Mouse (Mus musculus) cerebellum, adult 2 months (tissue): Measurements from ENCODE around the gene Ank3. TPM values are rescaled to one million over a fixed set of nuclear protein-coding genes. Genes with fewer than 3 reads are reported as not detected.

Experiments used
- DNase-seq, 2 experiments: peaks; one replicate each; pipeline ENCODE4 v3.0.0; 2021
- H3K27ac ChIP-seq: fragments of 200-500 bp; 2 replicates; pipeline ENCODE4 v1.5.1; 2012; ENCODE audit warnings: low read length, control low read depth, inconsistent platforms; ENCODE audit not compliant: insufficient read depth
- H3K27me3 ChIP-seq: fragments of 200-500 bp; 2 replicates; pipeline ENCODE4 v1.6.1; 2012; ENCODE audit warnings: inconsistent platforms, mild to moderate bottlenecking, low read length, moderate library complexity; ENCODE audit not compliant: control insufficient read depth, insufficient read depth
- H3K4me1 ChIP-seq: fragments of 200-500 bp; 2 replicates; pipeline ENCODE4 v1.6.1; 2011; ENCODE audit warnings: low read length; ENCODE audit not compliant: control insufficient read depth, insufficient read depth
- H3K4me3 ChIP-seq: fragments of 200-500 bp; replicated peaks from 2 replicates; pipeline ENCODE3; 2011; ENCODE audit warnings: mild to moderate bottlenecking, low read depth, low read length, control low read depth; ENCODE audit not compliant: insufficient read depth
- CTCF ChIP-seq: fragments of 200-500 bp; IDR thresholded peaks from 2 replicates; pipeline ENCODE4 v1.5.1; 2011; ENCODE audit warnings: low read depth, mild to moderate bottlenecking, control low read depth, low read length, moderate library complexity, borderline replicate concordance; ENCODE audit not compliant: insufficient read depth
- POLR2A ChIP-seq: fragments of 200-500 bp; IDR thresholded peaks from 2 replicates; pipeline ENCODE4 v1.6.1; 2011; ENCODE audit warnings: low read length, control low read depth, borderline replicate concordance; ENCODE audit not compliant: insufficient read depth
- WGBS: fragments of 180-500 bp; shearing (Covaris S2); methylation state at CpG from one replicate; pipeline ENCODE4 v1.1.7; 2018; 5-methylcytosine and 5-hydroxymethylcytosine counted together
- polyA plus RNA-seq: library from polyadenylated mRNA; depleted of rRNA; stranded (reverse); fragments of >200 nt; gene quantifications from 2 replicates; pipeline ENCODE4 v1.2.3, GENCODE M21; 2012

Ank3 gene
- polyA plus RNA-seq, 1 experiment: 239 TPM

DNA sequence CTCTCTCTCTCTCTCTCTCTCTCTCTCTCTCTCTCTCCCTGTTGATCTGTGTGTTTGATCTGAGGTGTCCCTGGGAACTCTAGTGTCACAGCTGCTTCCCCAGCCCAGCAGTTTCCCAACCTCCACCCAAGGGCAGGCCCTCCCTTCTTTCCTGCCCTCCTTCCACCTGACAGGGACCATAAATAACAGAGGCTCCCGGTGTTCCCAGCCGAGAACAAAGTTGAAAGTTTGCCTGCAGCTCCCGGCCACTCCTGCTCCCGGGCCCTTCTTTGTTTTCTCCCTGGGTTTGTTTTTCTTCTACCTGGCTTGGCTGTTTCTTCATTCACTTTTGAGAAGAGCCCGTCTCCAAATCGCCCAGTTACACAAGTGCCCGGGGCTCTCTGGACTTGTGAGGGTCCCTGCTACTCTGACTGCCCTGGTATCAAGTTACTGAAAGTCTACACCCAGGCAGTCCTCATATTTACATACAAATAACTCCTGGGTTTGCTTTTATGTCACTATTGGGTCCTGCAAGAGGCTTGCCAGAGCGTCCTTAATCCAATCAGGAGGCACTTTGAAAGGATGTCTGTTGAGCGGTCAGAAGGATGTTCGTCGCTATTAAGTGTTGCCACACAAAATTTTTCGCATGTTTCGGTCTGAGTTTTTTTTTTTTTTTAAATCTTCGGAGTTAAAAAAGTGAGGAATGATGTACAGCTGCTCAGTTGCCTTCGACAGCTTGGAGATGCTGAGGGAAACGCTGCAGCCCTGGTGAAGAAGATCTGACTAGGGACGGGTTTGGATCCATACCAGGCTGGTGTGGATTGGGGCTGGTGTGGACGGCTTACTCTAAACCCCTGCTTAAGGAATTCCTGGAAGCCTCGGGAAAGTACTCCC, 526.9 kb downstream of the Ank3 start:
- TF ChIP-seq POLR2A (no peak), CTCF (no peak)
- no peak overlapping the region for H3K27ac ChIP-seq
- no peak for DNase-seq
- no peak overlapping the region for H3K4me3 ChIP-seq
- H3K27me3 ChIP-seq: no peaks in the 10 kb centered on the region
- peaks cover 26% of the 10 kb centered on the region for H3K4me1 ChIP-seq
- 58% methylated on average over 19 of the region's 19 CpGs for WGBS

DNA sequence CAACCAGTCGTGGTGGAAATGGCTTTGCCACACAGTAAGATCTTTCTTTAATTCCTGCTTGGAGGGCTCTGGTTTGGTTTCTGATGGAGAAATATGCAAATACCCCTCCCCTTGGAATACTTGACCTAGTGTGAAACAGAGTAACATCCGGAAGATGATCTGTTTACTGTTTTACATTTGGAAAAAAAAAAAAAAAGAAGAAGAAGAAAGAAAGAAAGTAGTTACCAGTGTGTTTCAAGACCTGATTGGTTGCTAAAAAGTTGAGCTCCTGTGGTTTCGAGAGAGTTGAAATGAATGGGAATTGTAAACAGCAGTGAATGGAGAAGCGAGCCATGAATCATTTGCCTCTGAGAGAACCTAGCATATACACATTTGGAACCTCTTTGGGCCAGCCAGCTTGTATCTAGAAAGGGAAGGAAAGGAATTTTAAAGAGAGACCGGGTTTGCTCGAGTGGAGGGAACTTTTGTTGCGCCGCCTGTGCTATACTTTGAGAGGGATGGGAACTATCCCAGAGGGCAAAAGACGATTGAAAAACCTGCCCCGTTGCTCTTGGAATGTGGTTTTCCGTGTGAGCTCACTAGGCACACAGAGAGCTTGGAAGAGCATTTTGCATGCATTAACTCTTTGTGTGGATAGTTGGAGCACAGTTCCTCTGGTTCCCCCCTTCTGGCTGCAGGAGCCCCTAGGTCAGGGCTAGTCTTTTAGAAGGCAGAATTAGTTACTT, 527.7 kb downstream of the Ank3 start:
- no peak overlapping the region for H3K27ac ChIP-seq
- no peaks in the 10 kb centered on the region for H3K27me3 ChIP-seq
- no peak overlapping the region for H3K4me3 ChIP-seq

DNA sequence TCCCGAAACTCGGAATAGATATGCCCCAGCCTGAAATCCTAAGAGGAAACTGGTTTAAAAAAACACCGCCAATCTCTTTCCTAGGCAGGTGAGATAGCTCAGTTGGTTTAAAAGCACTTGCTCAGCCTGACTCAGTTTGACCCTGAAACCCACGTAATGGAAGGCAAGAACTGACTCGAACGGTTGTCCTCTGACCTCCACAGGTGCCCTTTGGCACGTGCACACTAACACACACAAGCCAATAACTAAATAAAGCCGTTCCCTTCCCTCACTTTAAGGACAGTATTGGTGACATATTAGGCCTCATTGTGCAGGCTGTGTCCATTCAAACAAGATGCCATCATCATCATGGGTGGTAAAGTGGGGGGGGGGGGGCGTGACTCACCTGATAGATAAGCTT, 528.4 kb downstream of the Ank3 start:
- Histone ChIP-seq H3K27me3 (no peaks in the 10 kb centered on the region), H3K27ac (no peak overlapping the region), H3K4me3 (no peak overlapping the region), H3K4me1 (peaks cover 16% of the 10 kb centered on the region)
- 47% methylated on average over 9 of the region's 9 CpGs for WGBS
- no peak for DNase-seq
- no peak for TF ChIP-seq POLR2A
- no peak for TF ChIP-seq CTCF

More for the DNA sequence above, 527.7 kb downstream of the Ank3 start:
- TF ChIP-seq POLR2A: no peak
- TF ChIP-seq CTCF: no peak
- WGBS: 61% methylated on average over 11 of the region's 11 CpGs
- peaks cover 20% of the 10 kb centered on the region for H3K4me1 ChIP-seq
- DNase-seq: no peak

DNA sequence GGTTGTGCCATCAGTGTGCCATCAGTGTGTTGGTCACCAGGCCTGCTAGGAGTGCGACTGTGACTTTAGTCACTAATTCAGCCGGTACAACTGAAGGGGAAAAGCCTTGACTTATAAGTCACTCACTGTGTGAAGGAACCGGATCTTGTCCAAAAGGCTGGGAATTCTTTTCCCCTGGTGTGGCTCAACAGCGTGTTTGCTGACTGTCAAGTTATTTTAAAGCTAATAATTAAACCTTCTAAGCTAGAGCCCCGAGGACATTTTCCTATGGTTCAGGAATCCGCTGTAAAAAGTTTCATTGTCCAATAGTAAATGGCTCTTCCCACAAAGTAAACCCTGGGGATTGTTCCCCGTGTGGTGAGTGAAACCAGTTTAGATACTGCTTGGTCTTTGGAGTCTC, 529.8 kb downstream of the Ank3 start:
- H3K4me1 ChIP-seq: peaks cover 14% of the 10 kb centered on the region
- no peaks in the 10 kb centered on the region for H3K27me3 ChIP-seq
- H3K4me3 ChIP-seq: no peak overlapping the region
- TF ChIP-seq CTCF: no peak
- no peak for TF ChIP-seq POLR2A
- H3K27ac ChIP-seq: no peak overlapping the region
- whole genome bisulfite sequencing: 76% methylated on average over 7 of the region's 7 CpGs
- DNase-seq: no peak

DNA sequence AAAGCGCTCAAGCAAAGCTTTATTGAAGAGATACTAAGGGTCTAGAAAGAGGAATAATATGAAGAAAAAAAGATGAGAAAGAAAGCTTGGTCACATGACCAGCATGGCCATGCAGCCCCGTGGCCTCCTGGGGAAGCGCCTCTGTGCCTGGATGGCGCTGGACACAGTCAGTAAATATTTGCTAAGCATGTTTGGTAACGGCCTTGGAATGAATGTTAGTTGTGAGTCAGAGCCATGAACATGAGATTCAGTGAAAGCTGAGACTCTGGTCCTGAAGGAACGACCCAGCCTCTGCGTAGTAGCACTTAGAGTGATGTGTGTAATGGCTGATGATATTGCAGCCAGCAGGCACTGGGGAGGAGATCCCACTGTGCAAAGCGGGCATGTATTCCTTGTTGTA, 531.9 kb downstream of the Ank3 start:
- Histone ChIP-seq H3K4me3 (no peak overlapping the region), H3K27me3 (no peaks in the 10 kb centered on the region), H3K27ac (no peak overlapping the region), H3K4me1 (no peaks in the 10 kb centered on the region; the same call in 1 of the 2 replicates)
- WGBS: 82% methylated on average over 8 of the region's 8 CpGs
- TF ChIP-seq CTCF (no peak), POLR2A (no peak)
- no peak for DNase-seq

DNA sequence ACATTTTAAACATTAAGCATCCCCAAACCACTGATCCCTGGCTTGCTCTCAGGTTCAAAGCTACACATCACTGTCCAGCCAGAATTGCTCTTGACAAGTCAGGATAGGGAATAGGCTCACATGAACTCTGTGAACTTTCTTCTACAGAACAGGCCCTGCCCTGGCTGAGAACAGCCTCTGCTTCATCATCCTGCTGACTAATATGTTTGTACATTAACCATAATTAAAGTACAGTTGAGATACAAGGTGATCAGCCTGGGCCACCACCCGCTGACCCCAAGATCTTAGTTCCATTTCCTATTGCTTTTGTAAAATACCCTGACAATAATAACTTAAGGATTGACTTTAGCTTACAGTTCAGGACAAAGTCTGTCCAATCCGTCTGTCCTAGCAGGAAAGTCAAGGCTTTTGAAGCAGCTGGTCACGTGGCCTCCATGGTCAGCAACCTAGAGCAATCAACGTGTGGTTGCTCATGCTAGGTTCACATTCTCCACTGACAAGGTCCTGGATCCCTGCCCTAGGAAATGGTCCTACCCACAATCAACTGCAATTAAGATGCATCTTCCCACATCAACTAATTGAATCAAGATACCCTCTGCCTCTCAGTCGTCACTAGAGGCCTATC, 538.0 kb downstream of the Ank3 start:
- H3K27ac ChIP-seq: no peak overlapping the region
- H3K4me1 ChIP-seq: peaks cover 7% of the 10 kb centered on the region
- no peak for DNase-seq
- no peak overlapping the region for H3K4me3 ChIP-seq
- TF ChIP-seq POLR2A (no peak), CTCF (no peak)
- WGBS: 82% methylated on average over 5 of the region's 5 CpGs
- no peaks in the 10 kb centered on the region for H3K27me3 ChIP-seq

DNA sequence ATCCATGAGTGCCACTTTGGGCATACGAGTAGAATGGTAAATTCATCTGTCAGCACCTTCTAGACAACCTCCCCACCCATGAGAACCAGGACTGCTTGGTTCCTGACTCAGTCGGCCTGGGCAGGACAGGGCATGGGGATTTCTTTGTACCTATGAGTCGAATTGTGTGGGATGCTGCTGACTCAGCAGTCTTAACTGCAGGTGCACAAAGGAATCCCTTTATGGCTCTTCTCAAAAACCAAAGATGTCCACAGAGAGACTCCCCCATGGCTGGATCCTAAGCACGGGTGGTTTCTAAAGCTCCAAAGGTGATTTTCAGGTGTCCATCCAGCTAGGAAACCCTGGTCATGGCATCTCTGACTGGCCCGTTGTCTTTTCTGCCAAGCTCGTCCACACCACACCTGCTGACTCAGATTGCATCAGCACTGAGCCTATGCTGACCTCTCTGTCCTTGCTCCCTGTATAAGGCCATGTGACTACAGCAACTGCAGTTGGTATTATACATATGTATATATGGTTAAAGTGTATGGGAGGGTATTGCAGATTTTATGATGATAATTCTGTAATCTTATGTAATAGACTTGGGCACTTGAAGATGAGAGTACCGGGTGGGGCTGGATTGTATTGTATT, 538.8 kb downstream of the Ank3 start:
- TF ChIP-seq POLR2A: no peak
- no peak for TF ChIP-seq CTCF
- no peak for DNase-seq
- Histone ChIP-seq H3K4me3 (no peak overlapping the region), H3K27ac (no peak overlapping the region), H3K27me3 (no peaks in the 10 kb centered on the region), H3K4me1 (peaks cover 7% of the 10 kb centered on the region)
- WGBS: 74% methylated on average over 7 of the region's 7 CpGs
